Mouse (Mus musculus) stomach, adult 2 months (tissue): ENCODE results near the gene Rad51ap2. TPM values are rescaled to one million over a fixed set of nuclear protein-coding genes. Genes with fewer than 3 reads are reported as not detected.

Experiments
- polyA plus RNA-seq: library from polyadenylated mRNA; depleted of rRNA; stranded (reverse); fragments of >200 nt; gene quantifications from 2 replicates; pipeline ENCODE4 v1.2.3, GENCODE M21; 2012; rRNA removed

Rad51ap2 gene
- polyA plus RNA-seq, result not detected in 2 replicates

GRCm38 (mm10) chr12:11455549-11456194 lies at the start of gene Rad51ap2:
Gene Rad51ap2 (plus strand): TSS chr12:11456079.

GRCm38 (mm10) chr12:11436497-11437265 lies 19.2 kb upstream of the Rad51ap2 start, which contains the start of gene Vsnl1:
Gene Vsnl1 (minus strand): TSS chr12:11436613.

Other genes starting within 250 kb of the Rad51ap2 start
- not detected in 2 replicates for gene Msgn1, start 247.1 kb upstream of the Rad51ap2 start, polyA plus RNA-seq
- gene Gen1, start 190.3 kb upstream of the Rad51ap2 start, polyA plus RNA-seq, result 0.04 and 0.25 TPM in 2 replicates
- 0.49 and 0.61 TPM in 2 replicates for gene Smc6, start 190.2 kb upstream of the Rad51ap2 start, polyA plus RNA-seq
- gene Vsnl1, start 19.5 kb upstream of the Rad51ap2 start, polyA plus RNA-seq, result 0.05 and 0.11 TPM in 2 replicates